Mouse (Mus musculus) left cerebral cortex, postnatal 36 days (tissue): Measurements from ENCODE around the gene Sdf4. TPM values are rescaled to one million over a fixed set of nuclear protein-coding genes. Genes with fewer than 3 reads are reported as not detected.

Source experiments
- DNase-seq, 2 experiments: peaks; one replicate each; pipeline ENCODE4 v3.0.0; 2021 to 2022; ENCODE audit warnings: low spot score in 2 of 2, mixed read lengths in 1 of 2
- intact Hi-C: fragments of 180-260 bp; cut with DNase I; formaldehyde crosslinking; loops from one replicate; pipeline ENCODE4 v1.15.1; 2025
- microRNA-seq: library from miRNA; unstranded; fragments of <30 nt; microRNA quantifications from one replicate; pipeline ENCODE4 v1.2.0, GENCODE M21; 2022
- total RNA-seq, 2 experiments: library from RNA; stranded (reverse); gene quantifications; 2 replicates each; pipeline ENCODE4 v1.2.3; 2021

The Sdf4 gene
- total RNA-seq, 2 experiments from 2014 or later = 184 to 206 TPM

GRCm38 (mm10) chr4:156044754-156045153, 52.1 kb downstream of the Sdf4 start:
- no peak for DNase-seq
- intact Hi-C loops = no loop called here

DNA sequence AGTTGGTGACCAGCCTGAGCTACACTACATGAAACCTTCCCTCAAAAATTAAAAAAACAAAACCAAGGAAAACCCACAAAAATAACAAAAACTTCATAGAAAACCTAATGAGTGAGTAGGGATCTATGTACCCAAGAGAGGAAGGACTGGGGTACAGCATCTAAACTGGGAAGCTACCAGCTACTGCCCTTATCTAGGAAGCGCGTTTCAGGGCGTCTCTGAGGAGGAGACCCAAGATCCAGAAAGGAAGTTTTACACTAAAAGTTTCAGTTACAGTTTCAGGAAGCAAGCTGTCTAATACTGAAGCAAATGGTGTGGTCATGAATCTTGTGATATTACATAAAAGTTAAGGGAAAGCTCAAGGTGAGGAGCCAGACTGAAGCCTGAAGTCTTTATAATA, 57.1 kb downstream of the Sdf4 start:
- intact Hi-C loops = no loop called here
- DNase-seq = no peak

GRCm38 (mm10) chr4:156050391-156050980, 57.8 kb downstream of the Sdf4 start:
- no peak for DNase-seq
- intact Hi-C loops = no loop called here

- no peak for DNase-seq
- intact Hi-C loops = no loop called here
Measured at GRCm38 (mm10) chr4:156053113-156053512, 60.4 kb downstream of the Sdf4 start.

DNA sequence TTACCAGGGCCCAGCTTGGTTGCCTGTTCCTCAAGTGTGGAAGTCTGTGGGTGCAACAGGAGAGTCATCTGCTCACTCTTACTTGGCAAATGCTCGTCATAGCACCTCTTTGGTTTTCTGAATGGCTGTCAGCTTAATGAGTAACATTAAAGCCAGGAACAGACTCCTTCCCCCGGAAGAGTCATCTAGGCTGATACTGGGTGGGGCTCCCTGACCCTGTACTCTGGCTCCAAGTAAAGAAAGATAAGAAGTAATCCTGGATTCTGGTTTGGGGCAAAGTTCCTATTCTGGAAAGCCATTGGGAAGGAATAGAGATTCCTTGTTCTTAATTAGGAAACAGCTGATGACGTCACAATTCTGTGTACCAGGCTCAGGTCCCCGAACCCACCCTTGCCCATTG, 61.5 kb downstream of the Sdf4 start:
- no peak for DNase-seq
- intact Hi-C loops = no loop called here

GRCm38 (mm10) chr4:156054606-156055005, 61.9 kb downstream of the Sdf4 start:
- DNase-seq = no peak
- intact Hi-C loops = no loop called here

GRCm38 (mm10) chr4:156055173-156055572, 62.5 kb downstream of the Sdf4 start:
- intact Hi-C loops = no loop called here

GRCm38 (mm10) chr4:156057702-156058101, 65.0 kb downstream of the Sdf4 start:
- no peak for DNase-seq

More at GRCm38 (mm10) chr4:156055173-156055572, 62.5 kb downstream of the Sdf4 start:
- no peak for DNase-seq

GRCm38 (mm10) chr4:156058826-156059225, 66.2 kb downstream of the Sdf4 start:
- no peak for DNase-seq
- intact Hi-C loops = no loop called here

More at GRCm38 (mm10) chr4:156057702-156058101, 65.0 kb downstream of the Sdf4 start:
- intact Hi-C loops = no loop called here

- intact Hi-C loops = no loop called here
- no peak for DNase-seq
Measured at GRCm38 (mm10) chr4:156059261-156059660, 66.6 kb downstream of the Sdf4 start, which contains the start of gene Ttll10. TSS of gene Ttll10 (minus strand) at chr4:156059414.

DNA sequence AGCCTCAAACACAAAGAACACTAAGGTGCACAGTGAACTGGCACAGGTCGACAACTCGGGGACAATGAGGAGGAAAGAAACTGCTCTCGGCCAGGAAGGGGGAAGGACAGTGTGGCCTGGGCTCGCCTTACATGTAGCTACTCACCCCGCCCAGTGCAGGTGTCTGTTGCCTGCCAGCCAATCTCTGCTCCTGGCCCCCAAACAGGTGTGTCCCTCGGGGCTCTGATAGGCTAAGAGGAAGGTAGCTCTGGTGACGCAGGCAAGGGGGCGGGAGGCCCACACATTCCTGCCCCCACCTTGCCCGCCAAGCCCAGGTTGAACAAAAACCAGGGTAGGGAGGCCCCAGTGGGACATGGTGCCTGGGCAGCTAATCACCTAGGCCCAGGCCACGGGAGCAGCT, 67.0 kb downstream of the Sdf4 start:
- DNase-seq = no peak

More for the DNA sequence above, 67.0 kb downstream of the Sdf4 start:
- intact Hi-C loops = no loop called here

Small RNAs within 50 kb of the gene (microRNA-seq; reads per million reads assigned to microRNA genes)
- gene Mir200a (4.8 reads per million, percentile 16 among the genes with 10 or more reads in this experiment), gene Mir200b (75.6 reads per million, percentile 53 among the genes with 10 or more reads in this experiment), gene Mir429 (52.3 reads per million, percentile 50 among the genes with 10 or more reads in this experiment)

Other genes starting within 250 kb of the Sdf4 start
- gene Atad3a, start 231.8 kb upstream of the Sdf4 start, total RNA-seq = 10 to 100 TPM; 37.5 to 48.3 TPM
- 10 to 100 TPM; 13.1 to 13.4 TPM for gene Vwa1, start 218.2 kb upstream of the Sdf4 start, total RNA-seq
- gene Tmem88b, start 207.0 kb upstream of the Sdf4 start, total RNA-seq = 10 to 100 TPM; 18.3 to 30.0 TPM
- gene Ankrd65, start 202.4 kb upstream of the Sdf4 start, total RNA-seq = not detected
- 10 to 100 TPM; 77.3 to 91.6 TPM for gene Mrpl20, start 190.0 kb upstream of the Sdf4 start, total RNA-seq
- gene Ccnl2, start 180.4 kb upstream of the Sdf4 start, total RNA-seq = 10 to 100 TPM; 50.4 to 84.5 TPM
- 100 to 1,000 TPM in 1 of 2 experiments, 10 to 100 TPM in 1; 88.7 to 101 TPM for gene Aurkaip1, start 161.6 kb upstream of the Sdf4 start, total RNA-seq
- 10 to 100 TPM in 1 of 2 experiments, 1 to 10 TPM in 1; 5.8 to 10.3 TPM for gene Mxra8, start 153.2 kb upstream of the Sdf4 start, total RNA-seq
- 10 to 100 TPM; 85.8 to 91.7 TPM for gene Dvl1, start 145.5 kb upstream of the Sdf4 start, total RNA-seq
- under 1 TPM; 0.11 to 0.15 TPM for gene Tas1r3, start 129.5 kb upstream of the Sdf4 start, total RNA-seq
- 10 to 100 TPM; 31.2 to 35.2 TPM for gene Cptp, start 123.4 kb upstream of the Sdf4 start, total RNA-seq
- 10 to 100 TPM; 33.2 to 34.0 TPM for gene Ints11, start 123.3 kb upstream of the Sdf4 start, total RNA-seq
- gene Pusl1, start 101.1 kb upstream of the Sdf4 start, total RNA-seq = 10 to 100 TPM; 56.3 to 67.4 TPM
- 100 to 1,000 TPM; 137 to 150 TPM for gene Acap3, start 101.0 kb upstream of the Sdf4 start, total RNA-seq
- gene Ube2j2, start 49.0 kb upstream of the Sdf4 start, total RNA-seq = 10 to 100 TPM; 78.8 to 80.1 TPM
- 10 to 100 TPM; 18.1 to 19.5 TPM for gene C1qtnf12, start 30.6 kb upstream of the Sdf4 start, total RNA-seq
- 10 to 100 TPM in 1 of 2 experiments, 1 to 10 TPM in 1; 9.9 to 11.1 TPM for gene B3galt6, start 223 bp upstream of the Sdf4 start, total RNA-seq
- gene Tnfrsf4, start 21.0 kb downstream of the Sdf4 start, total RNA-seq = 1 to 10 TPM in 1 of 2 experiments, under 1 TPM in 1; 0.39 to 1.9 TPM
- not detected for gene Tnfrsf18, start 33.3 kb downstream of the Sdf4 start, total RNA-seq
- gene Ttll10, start 66.5 kb downstream of the Sdf4 start, total RNA-seq = not detected
- gene 9430015G10Rik, start 117.1 kb downstream of the Sdf4 start, total RNA-seq = 10 to 100 TPM; 27.0 to 35.8 TPM
- gene Rnf223, start 137.6 kb downstream of the Sdf4 start, total RNA-seq = 1 to 10 TPM in 1 of 2 experiments, under 1 TPM in 1; 0.84 to 1.1 TPM
- 100 to 1,000 TPM; 126 to 150 TPM for gene Agrn, start 204.6 kb downstream of the Sdf4 start, total RNA-seq
- gene Isg15, start 207.9 kb downstream of the Sdf4 start, total RNA-seq = 1 to 10 TPM; 1.5 to 1.9 TPM
- 1 to 10 TPM; 4.0 to 5.8 TPM for gene AW011738, start 210.4 kb downstream of the Sdf4 start, total RNA-seq
- gene Perm1, start 223.0 kb downstream of the Sdf4 start, total RNA-seq = under 1 TPM; 0.37 to 0.45 TPM
- gene Plekhn1, start 242.0 kb downstream of the Sdf4 start, total RNA-seq = 10 to 100 TPM; 32.4 to 42.9 TPM
- gene Noc2l, start 243.1 kb downstream of the Sdf4 start, total RNA-seq = 10 to 100 TPM; 64.4 to 68.0 TPM